In the genomic region with DNA sequence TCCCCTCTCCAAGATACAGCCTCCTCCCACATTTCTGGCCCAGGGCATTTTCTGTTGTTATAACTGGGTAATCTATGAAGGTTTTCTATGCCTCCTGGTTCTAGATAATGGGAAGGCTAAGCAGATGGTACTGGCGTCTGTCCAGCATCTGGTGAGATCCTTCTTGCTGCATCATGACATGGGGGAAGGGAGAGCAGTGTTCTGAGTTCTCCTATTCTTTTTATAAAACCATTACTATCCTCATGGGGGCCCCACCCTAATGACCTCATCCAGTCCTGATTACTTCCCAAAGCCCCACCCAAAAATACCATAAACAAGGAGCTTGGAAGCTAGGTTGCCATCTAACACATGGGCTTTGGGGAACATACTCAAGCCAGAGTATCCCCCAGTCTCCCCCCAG, we compare ENCODE assay signal across 7 mouse cellular contexts. TPM values are rescaled to one million over a fixed set of nuclear protein-coding genes. Genes with fewer than 3 reads are reported as not detected.
DNase-seq lines count a peak whose midpoint lies in the region; ATAC-seq lines count a peak whose summit lies in the region.

No protein-coding gene starts in this region.

- peak; percentile 70 for ATAC-seq in megakaryocyte-erythroid progenitor cell, adult 5-6 weeks (replicated peaks; ENCODE audit: low FRiP score, low TSS enrichment, poor library complexity, severe bottlenecking)

- intact Hi-C loops in heart, postnatal 36 days (cut with DNase I) = no loop called here

- DNase-seq in ovary, adult 18-20 months (ENCODE audit: low spot score) = peak; percentile 76
- DNase-seq in ovary, postnatal 10 days (ENCODE audit: low spot score) = no peak
- DNase-seq in cerebellum, adult 11 months = peak; percentile 42
- peak; percentile 20 to 41 for DNase-seq in heart, postnatal 36 days
- no peak for DNase-seq in urinary bladder, postnatal 10 days (ENCODE audit: low spot score)
- no peak for DNase-seq in thymus, postnatal 10 days (ENCODE audit: low spot score in 2 of 2)

RNA-seq across cellular contexts. Expression of gene Rpl31, which starts 18.6 kb away (rescaled TPM):
- 100 to 1,000 TPM; 517 to 581 TPM for total RNA-seq in heart, postnatal 36 days (2021)
- 2,763 and 2,797 TPM in 2 replicates for total RNA-seq in megakaryocyte-erythroid progenitor cell, adult 5-6 weeks (2014; fragmentation: Nextera tagmentation)
- 770 and 846 TPM in 2 replicates for total RNA-seq in megakaryocyte-erythroid progenitor cell, adult 5-6 weeks (2017)

Comparison
In these comparisons a context has a peak if more than half of its experiments do, and no peak if none do; other contexts are left out.
1. DNase-seq: peak in ovary, adult 18-20 months (single experiment), cerebellum, adult 11 months (single experiment) and heart, postnatal 36 days (2 of 2); none in ovary, postnatal 10 days (single experiment), urinary bladder, postnatal 10 days (single experiment) and thymus, postnatal 10 days (0 of 2).